Mouse (Mus musculus) embryonic stem cell, embryonic (primary cell): ENCODE results near the gene Wee2.

ENCODE experiments used
- CTCF ChIA-PET, 4 experiments: fragments of 300-600 bp in 2 of 4; fragments of 350-600 bp in 2 of 4; sonication (Branson Sonifier 250); formaldehyde crosslinking; loops; one replicate each; lab custom pipeline; 2022; ENCODE audit warnings: inconsistent platforms in 2 of 4; lab: Charles Lee
- POLR2A ChIA-PET, 4 experiments: fragments of 300-600 bp in 2 of 4; fragments of 350-600 bp in 2 of 4; sonication (Branson Sonifier 250); formaldehyde crosslinking; loops; one replicate each; lab custom pipeline; 2022; ENCODE audit warnings: antibody characterized with exemption in 4 of 4, inconsistent platforms in 1 of 4; lab: Charles Lee

Gene Wee2

DNA sequence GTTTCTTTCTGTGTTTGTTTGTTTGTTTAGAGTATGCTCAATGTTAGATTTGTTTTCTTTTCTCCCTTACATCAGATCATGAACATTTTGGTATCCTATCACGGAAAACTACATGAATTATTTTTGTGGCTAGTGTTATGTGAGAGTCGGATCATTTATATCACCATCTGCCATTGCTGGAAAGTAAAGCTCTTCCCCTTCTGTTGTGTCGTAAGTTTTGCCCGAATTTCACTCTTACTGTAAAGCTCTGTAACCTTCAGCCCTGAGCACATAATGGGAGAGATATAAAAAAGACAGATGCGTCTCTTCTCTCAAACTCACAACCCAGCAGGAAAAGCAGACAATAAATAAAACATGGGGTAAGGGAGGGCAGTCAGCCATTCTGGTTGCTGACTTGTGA is at the start of gene Wee2:
Gene Wee2 (plus strand): TSS at position 153 of the 400 bp plus-strand sequence.
- ChIA-PET CTCF (interaction anchor here in 2 of 4 experiments (0.9 to 1.5 kb wide), 3 partner anchors 16 to 202 kb away, joined by 3 read pairs; no protein-coding TSS in a partner anchor), POLR2A (no interaction called here)

DNA sequence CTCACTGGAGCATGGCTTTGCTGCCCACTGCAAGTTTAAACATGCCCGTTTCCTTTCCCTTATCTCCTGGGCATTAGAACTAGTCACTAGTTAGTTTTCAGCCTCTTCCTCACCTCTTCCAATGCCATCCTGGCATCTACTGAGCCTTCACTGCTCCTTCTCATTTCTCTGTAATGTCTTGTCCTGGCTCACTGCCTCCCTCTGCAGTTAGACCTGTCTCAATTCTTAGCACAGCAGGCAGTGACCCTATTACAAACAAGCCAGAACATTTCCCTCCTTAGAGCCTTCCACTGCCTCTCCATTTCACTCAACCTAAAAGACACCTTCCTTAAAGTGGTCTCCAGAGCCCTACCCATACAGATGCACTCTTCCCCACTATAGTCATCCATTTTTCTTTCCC is 47.9 kb upstream of the Wee2 start:
- ChIA-PET POLR2A (no interaction called here), CTCF (no interaction called here)

DNA sequence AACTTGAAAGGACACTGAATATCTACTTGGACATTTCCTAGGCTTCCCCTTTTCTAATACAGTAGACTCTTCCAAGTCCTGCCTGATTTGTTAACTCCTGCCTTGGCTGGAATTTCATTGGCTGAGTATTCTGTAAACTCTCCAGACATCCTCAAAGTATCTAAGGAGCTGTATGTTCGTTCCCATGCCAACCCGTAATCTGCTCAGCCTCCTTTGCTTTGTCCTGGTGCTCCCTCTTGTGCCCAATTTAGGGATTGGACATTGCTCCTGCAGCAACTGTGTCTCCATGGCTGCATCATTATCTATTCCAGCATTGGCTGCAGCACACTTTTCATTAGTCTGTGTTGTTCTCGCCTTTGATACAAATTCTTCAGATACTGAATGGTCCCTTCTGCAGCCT is 45.7 kb upstream of the Wee2 start:
- ChIA-PET POLR2A (interaction anchor here in 1 of 4 experiments (0.7 to 1.4 kb wide), 2 partner anchors 9 to 157 kb away, joined by 4 read pairs; no protein-coding TSS in a partner anchor), CTCF (interaction anchor here (0.6 to 2.8 kb wide), 16 partner anchors 13 to 632 kb away, joined by 3 to 27 read pairs (median 3); partner anchors contain the start of gene Wee2 (in 1 of the 4))

DNA sequence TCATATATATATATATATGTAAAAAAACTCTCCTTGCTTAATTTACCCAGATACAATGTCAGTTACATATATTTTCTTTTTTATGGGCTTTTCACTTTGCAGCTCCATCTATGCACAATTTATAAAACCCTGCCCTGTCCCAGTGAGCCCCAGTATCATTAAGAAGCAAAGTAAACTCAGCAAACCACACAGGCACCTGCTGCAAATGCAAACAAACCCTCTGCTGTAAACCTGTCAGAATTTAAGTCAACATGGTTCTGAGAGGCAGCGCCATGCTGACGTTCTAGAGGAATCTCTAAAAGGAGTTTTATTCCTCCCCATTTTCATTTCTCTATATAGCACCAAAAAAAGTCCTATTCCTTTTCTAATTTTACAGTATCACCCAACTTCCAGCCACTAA is 36.9 kb upstream of the Wee2 start:
- ChIA-PET POLR2A (no interaction called here), CTCF (no interaction called here)

DNA sequence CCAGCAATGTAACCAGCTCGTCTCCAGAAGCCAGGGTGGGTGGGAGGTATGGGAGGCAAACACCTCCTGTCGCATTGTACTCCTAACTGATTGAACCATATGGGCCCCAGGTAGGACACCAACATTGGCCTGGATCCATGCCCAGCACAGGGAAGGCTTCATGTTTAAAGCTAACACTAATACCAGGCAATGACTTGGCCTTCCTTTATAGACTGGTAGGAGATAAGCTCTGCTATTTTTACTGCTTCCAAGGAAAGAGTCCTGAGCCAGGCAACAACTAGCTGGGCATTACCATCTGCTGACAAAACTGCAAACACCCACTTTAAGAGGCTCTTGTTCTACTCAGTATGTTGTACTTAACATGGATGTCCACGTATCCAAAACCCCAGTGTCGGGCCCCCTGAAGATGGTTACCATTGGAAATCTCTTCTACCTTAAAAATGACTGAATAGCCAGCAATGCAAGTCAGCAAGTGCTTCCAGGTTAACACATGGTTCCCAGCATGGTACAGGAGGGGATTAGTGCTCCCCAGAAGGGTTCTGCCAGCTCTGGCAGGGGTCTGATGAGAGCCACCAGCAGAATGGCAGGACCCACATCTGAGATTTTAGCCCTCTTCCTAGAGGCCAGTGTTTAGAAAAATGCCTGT is 35.1 kb upstream of the Wee2 start:
- ChIA-PET POLR2A (interaction anchor here in 1 of 4 experiments (1.2 to 2.2 kb wide), 2 partner anchors 9 to 19 kb away, joined by 4 to 11 read pairs; no protein-coding TSS in a partner anchor), CTCF (interaction anchor here in 2 of 4 experiments (0.6 to 0.7 kb wide), 3 partner anchors 28 to 168 kb away, joined by 3 to 4 read pairs (median 4); no protein-coding TSS in a partner anchor)

DNA sequence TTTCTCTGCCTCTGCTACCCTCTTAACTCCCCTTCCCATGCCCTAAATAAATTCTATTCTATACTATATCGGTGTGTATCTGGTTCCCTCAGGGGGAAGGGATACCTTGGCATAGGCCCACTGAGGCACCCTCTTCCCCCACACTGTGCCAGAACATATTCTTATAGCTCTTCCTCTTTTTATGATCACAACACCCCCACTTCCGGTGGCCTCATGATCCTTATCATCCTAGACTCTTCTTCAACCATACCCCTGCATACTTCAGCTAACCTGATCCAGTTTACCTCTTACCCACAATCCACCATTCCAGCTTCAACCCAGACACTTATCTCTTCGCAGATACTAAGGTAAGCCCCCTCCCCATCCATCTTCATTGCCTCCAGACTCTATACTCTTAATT is 27.8 kb upstream of the Wee2 start:
- ChIA-PET POLR2A (interaction anchor here in 1 of 4 experiments (0.6 to 0.7 kb wide), 2 partner anchors 10 to 59 kb away, joined by 3 read pairs; no protein-coding TSS in a partner anchor), CTCF (no interaction called here)

DNA sequence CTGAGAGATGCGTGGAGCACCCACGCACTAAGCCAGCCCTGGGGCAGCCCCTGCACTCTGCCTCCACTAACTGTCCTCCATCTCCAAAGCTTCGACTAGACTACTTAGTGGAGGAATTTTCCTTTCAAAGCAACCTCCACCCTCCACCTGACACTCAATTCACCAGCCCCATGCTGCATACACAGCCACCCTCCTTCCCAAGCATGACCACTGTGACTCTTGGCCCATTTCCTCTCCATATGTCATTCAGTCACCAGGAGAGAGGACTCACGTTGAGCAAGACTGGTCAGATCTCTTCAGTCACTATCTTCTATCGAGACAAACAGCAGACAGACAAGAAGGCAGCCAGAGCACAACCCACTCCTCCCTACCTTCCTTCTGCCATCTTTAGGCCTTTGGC is 25.8 kb upstream of the Wee2 start:
- POLR2A ChIA-PET, result interaction anchor here in 1 of 4 experiments (1.2 to 2.3 kb wide), 2 partner anchors 9 to 177 kb away, joined by 3 to 11 read pairs; no protein-coding TSS in a partner anchor
- CTCF ChIA-PET, result interaction anchor here in 1 of 4 experiments (1.2 kb wide), 1 partner anchor 11 kb away, joined by 4 read pairs; no protein-coding TSS in a partner anchor

DNA sequence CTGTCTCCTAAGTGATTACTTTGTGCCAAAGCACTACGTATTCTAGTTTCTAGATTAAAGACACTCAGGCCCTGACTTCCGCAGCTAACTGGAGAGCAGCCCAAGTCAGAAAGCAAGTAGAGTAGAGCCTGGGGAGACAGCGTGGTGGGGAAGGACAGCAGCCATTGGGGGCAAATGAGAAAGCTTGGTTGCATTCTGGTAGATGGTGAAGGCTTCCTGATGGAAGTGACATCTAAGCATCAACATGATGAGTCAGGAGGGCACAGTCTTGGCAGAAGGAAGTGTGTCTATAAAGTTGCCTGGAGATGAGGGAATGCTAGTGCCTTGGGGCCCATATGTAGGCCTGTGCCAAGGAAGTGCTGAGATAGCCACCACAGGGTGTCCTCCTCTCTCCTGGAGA is 25.3 kb upstream of the Wee2 start:
- POLR2A ChIA-PET, result interaction anchor here in 1 of 4 experiments (2.3 kb wide), 1 partner anchor 10 kb away, joined by 11 read pairs; no protein-coding TSS in a partner anchor
- CTCF ChIA-PET, result no interaction called here

DNA sequence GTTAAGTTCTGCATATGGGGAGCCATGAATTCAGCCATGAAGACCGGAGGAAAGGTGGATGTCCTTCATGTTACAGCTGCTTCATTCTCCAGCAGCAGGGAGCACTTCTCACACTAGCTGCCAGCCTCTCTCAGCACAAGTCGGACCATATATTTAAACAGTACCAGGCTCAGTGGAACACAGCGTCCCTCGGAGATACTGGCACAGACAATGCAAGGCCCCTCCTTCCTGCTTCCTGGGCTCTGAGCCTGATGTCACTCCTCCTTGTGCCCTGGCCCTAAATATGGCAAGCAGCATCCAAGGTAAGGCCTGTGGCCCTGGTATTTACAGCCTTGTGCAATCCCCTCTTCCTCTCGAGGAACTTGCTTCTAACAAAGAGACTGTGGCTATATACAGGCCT is 23.1 kb upstream of the Wee2 start:
- POLR2A ChIA-PET, result interaction anchor here in 1 of 4 experiments (1.0 kb wide), 1 partner anchor 62 kb away, joined by 3 read pairs; no protein-coding TSS in a partner anchor
- CTCF ChIA-PET, result interaction anchor here in 2 of 4 experiments (0.6 to 0.7 kb wide), 2 partner anchors 21 to 1274 kb away, joined by 3 read pairs; no protein-coding TSS in a partner anchor

DNA sequence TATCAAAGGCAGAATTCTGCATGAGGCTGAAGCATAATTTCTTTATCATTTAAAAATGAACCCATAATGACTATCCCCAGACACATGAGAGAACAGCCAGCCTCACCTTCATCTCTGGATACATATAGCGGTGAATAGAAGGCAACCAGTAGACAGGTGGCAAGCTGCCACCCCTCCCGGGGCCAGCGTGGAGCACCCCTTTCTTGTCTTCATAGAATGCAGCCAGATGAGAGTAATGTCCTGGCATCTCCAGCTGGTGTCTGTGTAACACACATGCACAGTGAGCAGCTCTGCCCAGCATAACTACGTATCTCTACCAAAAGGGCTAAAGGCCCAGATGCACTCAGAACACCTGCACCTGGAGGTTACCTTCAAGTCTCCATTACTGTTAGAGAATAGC is 20.5 kb upstream of the Wee2 start:
- ChIA-PET CTCF (no interaction called here), POLR2A (no interaction called here)

DNA sequence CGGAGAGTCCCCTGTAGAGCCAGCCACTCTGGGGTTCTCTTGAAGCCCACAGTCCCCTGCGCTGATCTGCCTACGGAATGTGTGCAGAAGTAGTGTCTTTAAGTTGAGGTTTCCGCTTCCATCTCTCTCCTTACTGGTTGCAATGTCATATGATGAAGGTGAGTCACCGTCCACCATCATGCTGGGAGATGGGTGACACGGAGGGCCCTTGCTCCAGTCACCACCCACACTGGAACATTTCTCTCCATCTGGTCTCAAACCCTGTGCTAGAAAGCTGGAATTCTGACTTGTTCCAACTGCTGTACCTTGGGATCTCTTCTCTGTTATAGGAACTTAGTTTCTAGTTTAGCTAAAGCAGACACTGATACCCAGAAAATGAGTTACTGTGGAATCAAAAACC is 17.8 kb upstream of the Wee2 start:
- ChIA-PET CTCF (interaction anchor here in 1 of 4 experiments (0.7 kb wide), 1 partner anchor 13 kb away, joined by 6 read pairs; no protein-coding TSS in a partner anchor), POLR2A (interaction anchor here in 1 of 4 experiments (0.7 to 1.3 kb wide), 2 partner anchors 13 to 33 kb away, joined by 4 to 6 read pairs; no protein-coding TSS in a partner anchor)

DNA sequence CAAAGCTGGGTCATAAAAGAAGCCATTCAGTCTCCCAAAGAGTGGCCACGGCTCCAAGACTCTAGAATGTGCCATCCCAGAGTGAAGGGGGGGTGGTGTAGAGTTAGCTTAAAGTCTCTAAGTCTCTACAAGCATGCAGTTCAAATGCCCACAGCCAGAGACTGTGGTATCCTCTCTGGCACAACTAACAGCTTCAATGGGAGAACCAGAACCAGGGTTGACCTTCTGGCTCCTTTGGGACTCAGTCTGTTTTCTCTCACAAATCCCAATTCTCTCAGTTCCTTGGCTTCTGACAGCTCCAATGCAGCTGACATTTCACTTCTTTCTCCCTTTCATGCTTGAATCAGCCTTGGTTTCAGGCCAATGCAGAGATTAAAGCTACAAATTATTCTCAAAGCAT is 15.9 kb upstream of the Wee2 start:
- POLR2A ChIA-PET, result interaction anchor here in 1 of 4 experiments (0.7 to 1.9 kb wide), 4 partner anchors 12 to 49 kb away, joined by 3 to 8 read pairs (median 4); partner anchors contain the start of genes E330009J07Rik and Ssbp1
- CTCF ChIA-PET, result interaction anchor here in 3 of 4 experiments (0.5 to 1.9 kb wide), 11 partner anchors 12 to 361 kb away, joined by 3 to 16 read pairs (median 4); partner anchors contain the start of gene E330009J07Rik (in 2 of the 3)

DNA sequence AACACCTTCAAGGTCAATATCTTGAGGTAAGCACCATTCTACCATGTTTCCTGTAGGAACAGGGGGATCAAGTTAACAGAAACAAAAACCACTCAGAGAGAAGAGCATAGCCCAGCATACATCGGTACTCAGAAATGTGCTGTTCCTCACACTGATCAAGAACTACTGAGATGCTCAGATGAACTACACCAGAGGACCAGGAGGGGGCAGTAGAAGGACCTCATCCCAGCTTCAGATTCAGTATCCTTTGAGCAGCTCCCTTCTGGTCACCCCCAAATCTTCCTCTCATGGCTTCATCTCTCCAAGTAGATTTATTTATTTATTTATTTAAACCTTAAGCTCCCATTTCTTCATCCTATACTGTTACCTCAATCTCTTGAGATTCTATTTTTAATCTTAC is 15.1 kb upstream of the Wee2 start:
- POLR2A ChIA-PET, result interaction anchor here in 1 of 4 experiments (0.6 to 1.9 kb wide), 5 partner anchors 12 to 48 kb away, joined by 3 to 8 read pairs (median 3); partner anchors contain the start of gene Ssbp1
- CTCF ChIA-PET, result interaction anchor here (0.5 to 1.9 kb wide), 19 partner anchors 9 to 420 kb away, joined by 3 to 16 read pairs (median 4); partner anchors contain the start of gene E330009J07Rik (in 2 of the 4)

DNA sequence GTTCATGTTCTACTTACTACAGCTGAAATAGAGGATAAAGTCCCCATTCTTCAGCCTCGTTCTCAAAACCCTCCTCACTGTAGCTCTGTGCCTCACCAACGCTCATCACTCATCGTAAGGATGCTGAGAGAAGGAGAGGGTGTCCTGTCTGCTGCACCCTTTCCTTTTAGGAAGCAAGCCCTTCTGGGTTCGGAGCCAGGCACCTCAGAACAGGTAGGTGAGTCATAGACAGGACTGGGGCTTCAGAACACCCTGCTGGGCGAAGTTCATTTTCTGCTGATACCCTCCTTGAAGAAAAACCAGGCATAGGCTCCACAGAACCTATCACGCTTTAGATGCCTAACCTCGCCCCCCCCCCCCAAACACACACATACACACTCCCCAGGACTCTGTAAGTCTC is 11.4 kb upstream of the Wee2 start:
- POLR2A ChIA-PET, result interaction anchor here in 3 of 4 experiments (0.6 to 0.9 kb wide), 5 partner anchors 8 to 71 kb away, joined by 3 to 6 read pairs (median 3); partner anchors contain the start of gene E330009J07Rik (in 1 of the 3)
- CTCF ChIA-PET, result interaction anchor here in 1 of 4 experiments (0.6 kb wide), 1 partner anchor 1007 kb away, joined by 3 read pairs; the partner anchor contains the start of gene Mkrn1

DNA sequence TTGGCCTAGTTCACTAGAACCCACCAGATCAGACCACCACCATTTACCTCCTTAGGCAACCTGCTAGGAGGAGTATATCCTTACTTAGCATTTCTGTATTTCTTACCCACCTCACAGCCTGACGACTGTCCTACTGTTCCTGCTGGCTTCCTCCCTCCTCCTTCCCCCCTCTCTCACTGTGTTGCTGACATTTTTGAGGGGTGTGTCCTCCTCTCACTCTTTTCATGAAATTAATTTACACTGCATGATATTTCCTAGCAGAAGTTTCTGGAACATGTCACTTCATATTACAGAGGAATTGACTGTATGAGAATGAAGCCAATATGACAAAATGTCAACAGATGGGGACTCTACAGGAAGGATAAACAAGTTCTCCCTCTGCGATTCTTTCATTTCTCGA is 10.2 kb upstream of the Wee2 start:
- POLR2A ChIA-PET, result no interaction called here
- CTCF ChIA-PET, result no interaction called here

DNA sequence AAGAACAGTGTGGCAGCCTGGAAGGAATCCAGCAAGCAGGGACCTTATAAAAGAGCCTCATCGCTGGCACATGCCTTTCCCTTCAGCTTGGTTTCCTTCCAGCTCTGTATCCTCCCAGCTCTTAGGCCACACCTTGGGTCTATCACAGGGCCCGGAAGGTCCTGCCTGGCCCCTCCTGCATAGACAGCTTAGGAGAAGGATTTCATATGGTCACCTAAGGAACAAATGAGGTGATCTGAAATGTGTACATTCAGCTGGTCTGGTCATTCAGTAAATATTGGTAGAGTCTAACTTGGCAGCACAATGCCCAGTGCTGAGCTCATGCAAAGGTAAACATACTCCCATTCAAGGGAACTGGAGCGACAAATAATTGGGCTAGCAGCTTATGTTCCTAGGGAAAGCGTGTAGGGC is 9.4 kb upstream of the Wee2 start:
- CTCF ChIA-PET, result no interaction called here
- POLR2A ChIA-PET, result interaction anchor here in 1 of 4 experiments (0.6 kb wide), 1 partner anchor 255 kb away, joined by 3 read pairs; no protein-coding TSS in a partner anchor

DNA sequence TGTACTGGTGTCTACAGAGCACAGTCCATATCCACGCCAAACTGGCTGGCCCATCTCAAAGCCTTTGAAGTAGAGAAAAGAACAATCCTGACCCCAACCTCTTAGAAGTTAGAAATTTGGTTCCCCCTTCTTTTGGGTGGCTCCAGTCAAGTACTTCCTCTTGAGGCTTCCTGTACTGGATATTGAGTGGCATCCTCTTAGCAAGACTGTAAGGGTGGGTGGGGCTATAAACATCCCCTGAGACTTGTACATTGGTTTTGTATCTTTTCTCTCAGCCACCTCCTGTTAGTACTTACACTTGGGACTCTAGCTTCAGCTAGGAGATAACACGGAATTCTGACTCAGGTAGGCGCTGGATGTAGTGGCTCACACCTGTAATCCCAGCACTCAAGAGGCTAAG is 8.6 kb upstream of the Wee2 start:
- POLR2A ChIA-PET, result interaction anchor here in 1 of 4 experiments (0.5 to 0.6 kb wide), 2 partner anchors 167 to 254 kb away, joined by 3 to 5 read pairs; no protein-coding TSS in a partner anchor
- CTCF ChIA-PET, result interaction anchor here in 1 of 4 experiments (1.0 kb wide), 1 partner anchor 59 kb away, joined by 3 read pairs; no protein-coding TSS in a partner anchor

DNA sequence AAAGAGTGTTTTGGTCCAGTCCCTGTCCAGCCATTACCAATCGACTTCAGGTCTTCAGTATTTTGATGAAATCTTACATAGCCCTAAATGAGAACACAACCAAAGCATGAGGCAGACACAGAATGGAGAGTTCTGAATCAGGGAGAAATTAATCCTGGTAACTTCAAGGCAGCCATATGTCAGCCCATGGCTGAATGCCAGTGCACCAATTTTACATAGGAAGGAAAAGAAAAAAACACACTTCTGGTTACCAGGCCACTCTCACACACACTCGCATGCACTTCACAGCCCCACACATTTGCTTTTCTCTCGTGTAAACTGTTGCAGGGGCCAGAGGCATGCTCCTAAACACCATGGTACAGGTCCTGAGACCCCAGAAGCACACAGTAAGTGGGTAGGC is 8.0 kb upstream of the Wee2 start:
- ChIA-PET CTCF (interaction anchor here in 1 of 4 experiments (1.0 kb wide), 1 partner anchor 60 kb away, joined by 3 read pairs; no protein-coding TSS in a partner anchor), POLR2A (interaction anchor here in 1 of 4 experiments (1.1 kb wide), 1 partner anchor 47 kb away, joined by 4 read pairs; no protein-coding TSS in a partner anchor)
